Mouse (Mus musculus) liver, adult 2 months (tissue): ENCODE measurements around the gene Ssna1. TPM values are rescaled to one million over a fixed set of nuclear protein-coding genes. Genes with fewer than 3 reads are reported as not detected.

Source experiments
- DNase-seq: peaks from one replicate; pipeline ENCODE4 v3.0.0-alpha.2; 2011; ENCODE audit warnings: low read depth, low spot score; ENCODE audit errors: extremely low read depth
- H3K27ac ChIP-seq: fragments of 200-500 bp; replicated peaks from 2 replicates; pipeline ENCODE4 v1.5.1; 2012; ENCODE audit warnings: low read depth, mild to moderate bottlenecking, control low read depth, inconsistent platforms, low read length; ENCODE audit not compliant: insufficient read depth
- H3K27me3 ChIP-seq: fragments of 200-500 bp; 2 replicates; pipeline ENCODE4 v1.6.1; 2012; ENCODE audit warnings: mild to moderate bottlenecking, moderate library complexity, low read length, inconsistent platforms; ENCODE audit not compliant: control insufficient read depth, insufficient read depth
- H3K36me3 ChIP-seq: fragments of 200-500 bp; 2 replicates; pipeline ENCODE4 v1.6.1; 2012; ENCODE audit warnings: low read length, inconsistent platforms; ENCODE audit not compliant: control insufficient read depth, insufficient read depth
- H3K4me1 ChIP-seq: fragments of 200-500 bp; 2 replicates; pipeline ENCODE4 v1.6.1; 2011; ENCODE audit warnings: low read length; ENCODE audit not compliant: control insufficient read depth, insufficient read depth
- H3K4me3 ChIP-seq: fragments of 200-500 bp; 2 replicates; pipeline ENCODE4 v1.5.1; 2011; ENCODE audit warnings: low read depth, mild to moderate bottlenecking, control low read depth, low read length, moderate library complexity; ENCODE audit not compliant: insufficient read depth
- H3K79me2 ChIP-seq: fragments of 200-500 bp; 2 replicates; pipeline ENCODE4 v1.6.1; 2012; ENCODE audit warnings: inconsistent platforms, mild to moderate bottlenecking, low read length, moderate library complexity; ENCODE audit not compliant: control insufficient read depth, insufficient read depth
- H3K9ac ChIP-seq: fragments of 200-500 bp; 2 replicates; pipeline ENCODE4 v1.6.1; 2012; ENCODE audit warnings: low read depth, mild to moderate bottlenecking, control low read depth, inconsistent platforms, low read length
- CTCF ChIP-seq: fragments of 200-500 bp; IDR thresholded peaks from 2 replicates; pipeline ENCODE4 v1.5.1; 2011; ENCODE audit warnings: low read depth, low read length, control low read depth
- POLR2A ChIP-seq: fragments of 200-500 bp; IDR thresholded peaks from 2 replicates; pipeline ENCODE4 v1.6.1; 2011; ENCODE audit warnings: low read length, control low read depth; ENCODE audit not compliant: insufficient read depth; ENCODE audit errors: extremely low read depth
- WGBS: fragments of 180-500 bp; shearing (Covaris S2); methylation state at CpG from one replicate; pipeline ENCODE4 v1.1.7; 2018; 5-methylcytosine and 5-hydroxymethylcytosine counted together
- polyA plus RNA-seq: library from polyadenylated mRNA; depleted of rRNA; stranded (reverse); fragments of >200 nt; gene quantifications from 2 replicates; pipeline ENCODE4 v1.2.3, GENCODE M21; 2012; rRNA removed
- total RNA-seq: library from RNA; depleted of rRNA; stranded (reverse); fragments of >200 nt; gene quantifications from 2 replicates; pipeline ENCODE4 v1.2.3, GENCODE M21; 2014; rRNA removed

Ssna1 gene
- total and polyA plus RNA-seq, 2 experiments = 17.6 to 25.5 TPM

GRCm38 (mm10) chr2:25224766-25225752 is 47.2 kb downstream of the Ssna1 start:
- TF ChIP-seq CTCF (no peak), POLR2A (peak; percentile 67; the same call in 1 of the 2 replicates)
- Histone ChIP-seq H3K27me3 (no peaks in the 10 kb centered on the region), H3K4me1 (no peaks in the 10 kb centered on the region), H3K9ac (peak overlapping the region; percentile 73), H3K4me3 (peak overlapping the region; percentile 73), H3K27ac (peak overlapping the region; percentile 88), H3K36me3 (no peaks in the 10 kb centered on the region; the same call in 1 of the 2 replicates), H3K79me2 (no peaks in the 10 kb centered on the region; the same call in 1 of the 2 replicates)
- WGBS = 2% methylated on average over 41 of the region's 41 CpGs
- peak; percentile 98 for DNase-seq

- no peak for DNase-seq
- peak; percentile 99 for TF ChIP-seq POLR2A
- peak; percentile 34; the same call in 1 of the 2 replicates for TF ChIP-seq CTCF
- Histone ChIP-seq H3K27me3 (no peaks in the 10 kb centered on the region), H3K79me2 (no peaks in the 10 kb centered on the region; the same call in 1 of the 2 replicates), H3K9ac (peak within 1 kb of the TSS; percentile 89), H3K27ac (peak within 1 kb of the TSS; percentile 88), H3K4me1 (no peaks in the 10 kb centered on the region), H3K4me3 (peak within 1 kb of the TSS; percentile 78), H3K36me3 (no peaks in the 10 kb centered on the region; the same call in 1 of the 2 replicates)
- under 1% methylated on average over 17 of the region's 17 CpGs for WGBS
Observed at GRCm38 (mm10) chr2:25224492-25224765, 47.8 kb downstream of the Ssna1 start, which contains the start of gene Tubb4b. Gene Tubb4b (minus strand): TSS chr2:25224702.

DNA sequence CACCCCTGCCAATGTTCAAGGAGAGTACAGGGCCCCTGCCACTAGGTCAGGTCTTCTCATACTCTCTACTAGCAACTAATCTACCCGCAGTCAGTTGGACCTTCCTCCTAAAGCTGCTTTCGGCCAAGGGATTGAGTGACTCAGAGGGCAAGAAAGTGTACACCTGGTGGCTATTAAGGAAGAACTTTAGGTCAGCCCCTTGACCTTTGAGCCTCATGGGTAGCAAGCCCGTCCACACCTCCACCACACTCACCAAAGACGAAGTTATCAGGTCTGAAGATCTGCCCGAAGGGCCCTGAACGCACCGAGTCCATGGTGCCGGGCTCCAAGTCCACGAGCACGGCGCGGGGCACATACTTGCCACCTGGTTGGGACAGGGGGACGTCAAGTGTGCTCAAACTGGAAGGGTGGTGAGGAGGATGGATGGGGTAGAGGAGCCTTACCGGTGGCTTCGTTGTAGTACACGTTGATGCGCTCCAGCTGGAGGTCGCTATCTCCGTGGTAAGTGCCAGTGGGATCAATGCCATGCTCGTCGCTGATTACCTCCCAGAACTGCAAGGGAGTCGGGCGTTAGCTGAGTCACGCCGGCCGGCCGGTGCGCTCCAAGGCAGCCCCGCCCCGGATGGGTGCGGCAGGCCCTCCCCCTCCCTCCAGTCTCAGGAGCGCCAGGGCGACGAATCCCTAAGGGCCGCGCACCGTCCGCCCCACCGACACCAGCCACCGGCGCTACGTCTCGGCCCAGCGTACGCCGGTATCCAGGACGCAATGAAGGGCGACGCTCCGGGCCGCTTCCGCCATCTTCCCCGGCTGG is 48.4 kb downstream of the Ssna1 start:
- Histone ChIP-seq H3K79me2 (no peaks in the 10 kb centered on the region; the same call in 1 of the 2 replicates), H3K4me1 (no peaks in the 10 kb centered on the region), H3K27me3 (no peaks in the 10 kb centered on the region), H3K27ac (peak overlapping the region; percentile 83), H3K9ac (peak overlapping the region; percentile 89), H3K36me3 (no peaks in the 10 kb centered on the region; the same call in 1 of the 2 replicates), H3K4me3 (peak overlapping the region; percentile 78)
- WGBS = under 1% methylated on average over 51 of the region's 53 CpGs
- TF ChIP-seq POLR2A (no peak), CTCF (no peak)
- peak; percentile 67 for DNase-seq

DNA sequence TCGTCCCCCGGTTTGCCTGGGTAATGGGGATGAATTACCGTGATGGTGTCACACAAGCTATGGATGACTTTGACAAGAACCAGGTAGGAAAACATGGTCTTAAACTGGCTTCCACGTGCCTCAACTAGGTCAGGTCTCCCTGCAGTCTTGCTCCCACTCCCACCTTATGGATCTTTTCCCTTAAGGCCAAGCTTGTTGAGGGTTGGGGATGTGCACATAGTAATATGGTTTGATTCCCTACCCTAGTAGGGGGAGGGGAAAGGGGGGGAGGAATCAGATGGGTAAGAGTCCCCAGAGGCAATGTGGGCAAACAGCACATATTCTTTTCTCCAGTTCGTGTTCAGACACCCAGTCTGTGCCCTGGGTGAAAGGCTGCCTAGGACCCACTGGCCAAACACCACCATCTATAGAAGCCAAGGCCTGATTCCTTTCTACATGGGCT is 50.9 kb downstream of the Ssna1 start:
- no peaks in the 10 kb centered on the region; the same call in 1 of the 2 replicates for H3K79me2 ChIP-seq
- H3K36me3 ChIP-seq = no peaks in the 10 kb centered on the region; the same call in 1 of the 2 replicates
- no peaks in the 10 kb centered on the region for H3K4me1 ChIP-seq
- 78% methylated on average over 5 of the region's 5 CpGs for WGBS
- no peak overlapping the region for H3K9ac ChIP-seq
- no peak for TF ChIP-seq POLR2A
- no peak for TF ChIP-seq CTCF
- H3K4me3 ChIP-seq = no peak overlapping the region
- no peak overlapping the region for H3K27ac ChIP-seq
- no peaks in the 10 kb centered on the region for H3K27me3 ChIP-seq
- DNase-seq = no peak

Other genes starting within 250 kb of the Ssna1 start
Only the 30 nearest of the 34 such genes appear.
- 84.8 and 91.8 TPM in 2 replicates for gene Entpd8, start 192.1 kb downstream of the Ssna1 start, total RNA-seq
- gene Entpd8, start 192.1 kb downstream of the Ssna1 start, polyA plus RNA-seq = 159 and 196 TPM in 2 replicates
- not detected in 2 replicates for gene Noxa1, start 177.3 kb downstream of the Ssna1 start, total RNA-seq
- gene Noxa1, start 177.3 kb downstream of the Ssna1 start, polyA plus RNA-seq = 0.15 TPM in 1 of 2 replicates, not detected in the other
- gene Nrarp, start 91.7 kb downstream of the Ssna1 start, total RNA-seq = 0.74 and 2.1 TPM in 2 replicates
- gene Nrarp, start 91.7 kb downstream of the Ssna1 start, polyA plus RNA-seq = 1.5 and 1.6 TPM in 2 replicates
- 4.6 TPM in 2 replicates for gene Tor4a, start 75.6 kb downstream of the Ssna1 start, total RNA-seq
- 4.3 and 7.0 TPM in 2 replicates for gene Tor4a, start 75.6 kb downstream of the Ssna1 start, polyA plus RNA-seq
- 18.4 and 19.1 TPM in 2 replicates for gene Nelfb, start 60.9 kb downstream of the Ssna1 start, total RNA-seq
- 22.4 and 27.5 TPM in 2 replicates for gene Nelfb, start 60.9 kb downstream of the Ssna1 start, polyA plus RNA-seq
- not detected in 2 replicates for gene Stpg3, start 57.8 kb downstream of the Ssna1 start, total RNA-seq
- not detected in 2 replicates for gene Stpg3, start 57.8 kb downstream of the Ssna1 start, polyA plus RNA-seq
- gene Fam166a, start 53.7 kb downstream of the Ssna1 start, total RNA-seq = not detected in 2 replicates
- 0.07 TPM in 1 of 2 replicates, not detected in the other for gene Fam166a, start 53.7 kb downstream of the Ssna1 start, polyA plus RNA-seq
- 80.5 and 129 TPM in 2 replicates for gene Tubb4b, start 47.7 kb downstream of the Ssna1 start, total RNA-seq
- 253 and 254 TPM in 2 replicates for gene Tubb4b, start 47.7 kb downstream of the Ssna1 start, polyA plus RNA-seq
- gene Slc34a3, start 38.1 kb downstream of the Ssna1 start, total RNA-seq = not detected in 2 replicates
- not detected in 2 replicates for gene Slc34a3, start 38.1 kb downstream of the Ssna1 start, polyA plus RNA-seq
- gene Rnf224, start 35.7 kb downstream of the Ssna1 start, total RNA-seq = not detected in 2 replicates
- gene Rnf224, start 35.7 kb downstream of the Ssna1 start, polyA plus RNA-seq = not detected in 2 replicates
- gene Rnf208, start 30.2 kb downstream of the Ssna1 start, total RNA-seq = not detected in 2 replicates
- gene Rnf208, start 30.2 kb downstream of the Ssna1 start, polyA plus RNA-seq = 0.27 and 0.48 TPM in 2 replicates
- gene Cysrt1, start 30.0 kb downstream of the Ssna1 start, total RNA-seq = not detected in 2 replicates
- gene Cysrt1, start 30.0 kb downstream of the Ssna1 start, polyA plus RNA-seq = 0.17 TPM in 1 of 2 replicates, not detected in the other
- 2.2 and 3.4 TPM in 2 replicates for gene AL732309.1, start 25.6 kb downstream of the Ssna1 start, total RNA-seq
- gene AL732309.1, start 25.6 kb downstream of the Ssna1 start, polyA plus RNA-seq = 4.0 and 7.3 TPM in 2 replicates
- 13.8 and 14.5 TPM in 2 replicates for gene Tmem203, start 17.0 kb downstream of the Ssna1 start, total RNA-seq
- gene Tmem203, start 17.0 kb downstream of the Ssna1 start, polyA plus RNA-seq = 38.5 and 43.7 TPM in 2 replicates
- gene Tprn, start 9.8 kb downstream of the Ssna1 start, total RNA-seq = 0.55 and 2.6 TPM in 2 replicates
- gene Tprn, start 9.8 kb downstream of the Ssna1 start, polyA plus RNA-seq = 4.2 and 4.3 TPM in 2 replicates
- gene Anapc2, start within 50 bp of the Ssna1 start, total RNA-seq = 24.0 and 24.6 TPM in 2 replicates
- 45.8 and 52.1 TPM in 2 replicates for gene Anapc2, start within 50 bp of the Ssna1 start, polyA plus RNA-seq
- not detected in 2 replicates for gene Tmem210, start 15.7 kb upstream of the Ssna1 start, total RNA-seq
- not detected in 2 replicates for gene Tmem210, start 15.7 kb upstream of the Ssna1 start, polyA plus RNA-seq
- not detected in 2 replicates for gene Lrrc26, start 17.5 kb upstream of the Ssna1 start, total RNA-seq
- gene Lrrc26, start 17.5 kb upstream of the Ssna1 start, polyA plus RNA-seq = 0.07 and 0.10 TPM in 2 replicates
- 0.07 TPM in 1 of 2 replicates, not detected in the other for gene Grin1, start 46.7 kb upstream of the Ssna1 start, total RNA-seq
- not detected in 2 replicates for gene Grin1, start 46.7 kb upstream of the Ssna1 start, polyA plus RNA-seq
- gene Man1b1, start 59.9 kb upstream of the Ssna1 start, total RNA-seq = 17.3 and 19.5 TPM in 2 replicates
- 8.1 TPM in 2 replicates for gene Man1b1, start 59.9 kb upstream of the Ssna1 start, polyA plus RNA-seq
- gene Dpp7, start 83.9 kb upstream of the Ssna1 start, total RNA-seq = 26.9 and 30.1 TPM in 2 replicates
- 28.6 and 45.1 TPM in 2 replicates for gene Dpp7, start 83.9 kb upstream of the Ssna1 start, polyA plus RNA-seq
- 3.3 and 5.4 TPM in 2 replicates for gene Uap1l1, start 93.2 kb upstream of the Ssna1 start, total RNA-seq
- 3.0 and 8.1 TPM in 2 replicates for gene Uap1l1, start 93.2 kb upstream of the Ssna1 start, polyA plus RNA-seq
- 0.47 TPM in 1 of 2 replicates, not detected in the other for gene Sapcd2, start 99.9 kb upstream of the Ssna1 start, total RNA-seq
- not detected in 2 replicates for gene Sapcd2, start 99.9 kb upstream of the Ssna1 start, polyA plus RNA-seq
- 0.87 and 0.92 TPM in 2 replicates for gene Entpd2, start 123.4 kb upstream of the Ssna1 start, total RNA-seq
- gene Entpd2, start 123.4 kb upstream of the Ssna1 start, polyA plus RNA-seq = 5.6 and 9.7 TPM in 2 replicates
- 1.7 and 3.6 TPM in 2 replicates for gene Npdc1, start 126.9 kb upstream of the Ssna1 start, total RNA-seq
- 8.4 and 8.9 TPM in 2 replicates for gene Npdc1, start 126.9 kb upstream of the Ssna1 start, polyA plus RNA-seq
- gene Fut7, start 150.8 kb upstream of the Ssna1 start, total RNA-seq = 0.13 TPM in 1 of 2 replicates, not detected in the other
- gene Fut7, start 150.8 kb upstream of the Ssna1 start, polyA plus RNA-seq = 0.07 and 0.21 TPM in 2 replicates
- gene Abca2, start 156.3 kb upstream of the Ssna1 start, total RNA-seq = 11.1 and 13.4 TPM in 2 replicates
- 40.9 and 48.7 TPM in 2 replicates for gene Abca2, start 156.3 kb upstream of the Ssna1 start, polyA plus RNA-seq
- 0.18 and 0.54 TPM in 2 replicates for gene Clic3, start 184.4 kb upstream of the Ssna1 start, total RNA-seq
- 6.2 and 9.2 TPM in 2 replicates for gene Clic3, start 184.4 kb upstream of the Ssna1 start, polyA plus RNA-seq
- gene Paxx, start 188.7 kb upstream of the Ssna1 start, total RNA-seq = 30.6 and 36.8 TPM in 2 replicates
- 173 and 181 TPM in 2 replicates for gene Paxx, start 188.7 kb upstream of the Ssna1 start, polyA plus RNA-seq
- gene Ptgds, start 197.6 kb upstream of the Ssna1 start, total RNA-seq = 7.7 and 8.9 TPM in 2 replicates
- gene Ptgds, start 197.6 kb upstream of the Ssna1 start, polyA plus RNA-seq = 18.7 and 40.2 TPM in 2 replicates